Mouse (Mus musculus): Measurements from ENCODE around the gene Serpina9. TPM values are rescaled to one million over a fixed set of nuclear protein-coding genes. Genes with fewer than 3 reads are reported as not detected.

The Serpina9 gene
- 0.01 TPM in 1 of 2 replicates, not detected in the other for polyA plus RNA-seq (2012; rRNA removed)

DNA sequence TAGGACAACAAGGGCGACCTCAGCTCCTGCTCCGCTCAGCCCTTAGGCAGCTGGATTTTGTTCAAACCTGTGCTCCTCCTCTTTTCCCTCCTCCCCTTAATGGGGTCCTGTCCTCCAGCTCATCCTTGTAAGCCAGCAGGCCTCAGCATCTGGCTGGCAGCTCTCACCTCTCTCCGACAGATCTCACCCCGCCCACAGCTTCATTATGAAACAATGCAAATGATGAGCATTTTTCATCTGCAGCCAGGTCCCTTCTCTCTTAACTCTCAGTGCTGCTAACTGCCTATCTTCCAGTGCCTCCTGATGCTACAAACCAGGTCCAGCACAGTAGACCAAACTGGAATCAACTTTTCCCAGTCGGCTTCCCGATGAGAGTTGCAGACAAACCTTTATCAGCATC lies at the start of gene Serpina9:
TSS of gene Serpina9 (minus strand) at position 136 of the 400 bp plus-strand sequence.
- DNase-seq (ENCODE audit: low spot score), result no peak

DNA sequence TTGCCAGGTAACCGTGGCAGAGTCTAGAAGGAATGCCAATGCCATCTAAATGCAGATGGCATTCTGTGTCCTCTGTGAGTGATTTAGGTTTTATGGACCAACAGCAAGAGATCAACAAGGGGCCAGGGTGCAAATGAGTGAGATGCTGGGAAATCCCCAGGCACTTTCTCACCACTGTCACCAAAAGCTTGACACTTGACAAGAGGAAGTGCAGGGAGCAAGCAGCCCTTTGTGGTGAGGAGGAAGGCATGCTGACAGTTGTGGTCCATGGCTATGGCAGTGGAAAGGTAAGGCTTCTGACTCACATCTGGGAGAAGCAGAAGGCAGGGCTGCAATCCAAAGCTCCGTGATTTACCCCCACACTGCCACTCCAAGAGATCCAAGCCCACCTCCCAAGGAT lies 48.3 kb upstream of the Serpina9 start:
- DNase-seq (ENCODE audit: low spot score), result no peak

DNA sequence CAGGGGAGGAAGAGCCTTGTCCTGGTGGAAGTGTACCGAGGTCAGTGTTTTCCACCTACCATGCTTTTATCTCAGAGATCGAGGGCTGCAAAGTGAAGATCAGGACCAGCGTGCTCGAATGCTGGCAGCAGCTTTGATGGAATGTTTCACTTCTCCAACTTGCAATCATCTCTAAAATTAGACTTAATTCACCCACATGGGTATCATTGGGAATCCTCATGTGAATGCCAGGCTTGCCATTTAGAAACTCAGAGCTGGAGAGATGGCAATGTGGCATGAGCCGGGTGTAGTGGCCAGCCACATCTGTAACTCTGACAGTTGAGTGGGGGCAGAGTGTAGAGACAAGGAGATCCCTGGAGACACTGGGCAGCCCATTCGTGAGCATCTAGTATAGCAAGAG lies 46.6 kb upstream of the Serpina9 start:
- DNase-seq (ENCODE audit: low spot score), result no peak

DNA sequence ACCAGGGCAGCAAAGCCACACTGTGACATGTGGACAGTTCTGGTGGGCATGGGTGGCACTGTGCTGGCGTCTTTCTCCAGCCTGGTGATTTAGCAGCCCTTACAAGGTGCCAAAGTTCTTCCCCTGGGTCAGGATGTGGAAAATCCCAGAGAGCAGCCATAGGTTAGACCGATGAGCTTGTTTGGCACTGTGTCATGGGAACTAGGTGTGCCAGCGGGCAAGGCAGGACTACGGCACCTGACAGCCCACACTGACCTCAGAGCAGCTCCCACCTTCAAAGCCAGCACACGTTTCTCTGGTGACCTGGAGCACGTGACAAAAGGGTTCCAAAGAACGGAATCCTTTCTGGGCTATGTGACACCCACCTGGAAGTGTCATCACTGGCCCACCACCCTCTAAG lies 44.0 kb upstream of the Serpina9 start:
- DNase-seq (ENCODE audit: low spot score), result no peak

DNA sequence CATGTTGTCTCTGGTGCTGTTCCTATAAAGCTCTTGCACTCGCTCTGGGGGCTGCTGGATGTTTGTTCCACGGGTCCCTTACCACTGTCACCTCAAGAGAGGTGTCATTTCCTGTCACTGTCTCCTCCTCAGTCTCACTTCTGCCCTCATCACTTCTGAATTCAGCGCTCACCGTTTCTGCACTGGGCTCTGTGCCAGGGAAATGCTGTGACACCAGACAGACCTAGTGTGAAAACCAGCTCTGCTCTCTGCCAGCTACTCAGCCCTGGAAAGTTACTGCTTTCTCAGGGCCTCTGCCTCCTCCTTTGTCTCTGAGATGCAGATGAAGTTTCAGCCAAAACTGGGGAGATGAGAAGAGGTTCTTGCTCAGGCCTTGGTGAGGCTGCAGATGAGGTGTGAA lies 43.5 kb upstream of the Serpina9 start:
- no peak for DNase-seq (ENCODE audit: low spot score)

DNA sequence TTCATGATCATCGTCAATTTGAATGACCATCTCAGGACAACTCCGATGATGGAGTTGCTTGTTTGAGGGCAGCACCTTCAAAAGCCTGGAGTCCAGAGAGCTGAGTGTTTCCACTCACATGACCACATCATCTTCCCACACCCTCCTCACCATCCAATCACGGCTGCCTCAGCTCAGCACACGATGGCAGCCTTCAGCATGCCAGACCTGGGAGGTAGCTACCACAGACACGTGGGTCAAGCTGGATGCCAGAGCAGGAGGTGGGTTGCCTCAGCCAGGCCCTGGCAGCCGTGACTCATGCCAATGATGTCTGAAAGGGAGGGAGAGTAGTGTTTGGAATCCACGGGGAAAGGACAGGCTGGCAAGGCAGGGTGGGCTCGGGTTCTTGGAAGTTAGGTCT lies 42.2 kb upstream of the Serpina9 start:
- no peak for DNase-seq (ENCODE audit: low spot score)

DNA sequence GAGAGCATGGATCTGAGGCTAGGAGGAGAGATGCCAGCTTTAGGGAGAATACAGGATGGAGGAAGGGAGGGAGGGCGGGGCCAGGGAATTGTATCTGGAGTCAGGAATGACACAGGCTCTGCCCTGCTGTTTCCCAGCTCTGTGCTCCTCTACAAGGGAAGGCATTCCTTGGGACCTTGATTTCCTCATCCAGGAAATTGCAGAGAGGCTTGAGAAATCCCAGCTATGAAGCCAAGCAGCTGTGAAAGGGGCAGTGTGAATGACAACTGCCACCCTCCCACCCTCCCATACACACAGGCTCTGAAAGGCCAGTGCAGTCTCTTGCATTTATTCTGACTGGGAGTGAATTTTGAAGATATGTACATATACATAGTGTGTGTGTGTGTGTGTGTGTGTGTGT lies 40.4 kb upstream of the Serpina9 start:
- DNase-seq (ENCODE audit: low spot score), result no peak

DNA sequence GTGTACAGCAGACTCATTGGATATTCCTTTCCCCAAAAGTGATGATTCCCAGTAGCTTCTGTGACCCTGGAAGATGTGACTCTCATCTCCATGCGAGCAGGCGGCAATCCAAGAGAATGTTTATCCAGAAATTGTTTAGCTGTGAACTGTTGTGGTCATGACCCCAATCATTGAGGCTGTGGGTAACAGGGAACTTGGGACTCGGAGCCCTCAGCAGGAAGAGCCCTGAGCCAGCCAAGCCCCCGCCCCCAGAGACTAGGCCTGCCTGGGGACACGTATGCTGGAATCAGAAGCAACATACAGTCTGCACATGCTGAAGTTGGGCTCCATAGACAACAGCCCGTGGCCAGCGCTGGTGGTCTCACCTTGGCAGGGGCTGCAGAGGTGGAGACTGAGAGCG lies 32.2 kb upstream of the Serpina9 start:
- no peak for DNase-seq (ENCODE audit: low spot score)

DNA sequence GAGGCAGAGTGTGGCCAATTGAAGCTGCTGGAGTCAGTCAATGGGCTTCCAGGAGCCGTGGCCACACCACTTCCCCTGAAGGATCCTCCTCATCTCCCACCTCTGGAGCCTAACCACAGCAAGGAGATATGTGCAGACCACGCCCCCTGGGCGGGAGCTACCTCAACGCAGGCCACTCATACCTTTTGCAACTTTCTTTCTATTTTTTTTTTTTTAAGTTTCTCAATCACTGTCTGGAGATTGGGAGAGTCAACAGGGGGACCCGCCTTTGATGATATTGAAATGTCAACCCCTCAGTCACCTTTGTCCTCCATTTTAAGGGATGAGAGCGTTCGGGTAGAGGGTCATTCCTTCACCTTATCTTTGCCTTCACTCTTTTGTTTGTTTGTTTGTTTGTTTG lies 30.8 kb upstream of the Serpina9 start, which contains the start of gene Serpina12:
TSS of gene Serpina12 (minus strand) at position 101 of the 400 bp plus-strand sequence.
- DNase-seq (ENCODE audit: low spot score), result no peak

DNA sequence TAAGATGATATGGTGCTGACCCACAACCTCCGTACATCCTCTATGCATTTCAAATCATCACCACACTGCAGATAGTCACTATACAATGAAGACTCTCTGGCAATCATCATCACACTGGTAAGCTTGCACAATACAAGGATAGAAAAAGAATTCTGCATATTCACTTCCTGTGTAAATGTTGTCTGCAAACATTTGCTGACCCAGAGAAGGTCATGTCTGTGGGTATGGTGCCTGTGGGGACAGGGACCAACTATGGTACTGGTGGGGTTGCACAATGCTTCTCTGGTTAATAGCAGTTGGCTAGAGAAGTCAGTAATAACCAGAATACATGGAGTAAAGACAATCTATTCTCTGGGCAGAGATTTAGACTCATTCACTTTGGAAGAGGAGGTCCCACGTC lies 29.2 kb upstream of the Serpina9 start:
- DNase-seq (ENCODE audit: low spot score), result no peak

DNA sequence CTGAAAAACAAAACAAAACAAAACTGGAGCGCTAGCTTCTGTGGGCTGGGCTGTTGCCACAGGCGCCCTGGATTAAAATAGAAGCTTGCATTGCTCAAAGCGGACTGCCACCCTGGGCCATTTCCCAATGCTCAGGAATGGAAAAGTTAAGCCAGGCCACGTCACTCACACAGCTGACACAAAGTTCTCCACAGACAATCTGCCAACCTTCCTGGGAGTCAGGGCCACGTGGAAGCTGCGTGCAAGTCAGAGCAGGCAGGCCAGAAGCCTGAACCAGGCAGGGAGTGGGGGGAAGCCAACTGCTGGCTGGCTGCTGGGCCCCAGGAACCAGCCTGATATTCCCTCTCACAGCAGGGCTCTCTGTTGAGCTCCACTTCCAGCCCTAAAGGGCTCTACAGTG lies 27.8 kb upstream of the Serpina9 start:
- DNase-seq (ENCODE audit: low spot score), result no peak

DNA sequence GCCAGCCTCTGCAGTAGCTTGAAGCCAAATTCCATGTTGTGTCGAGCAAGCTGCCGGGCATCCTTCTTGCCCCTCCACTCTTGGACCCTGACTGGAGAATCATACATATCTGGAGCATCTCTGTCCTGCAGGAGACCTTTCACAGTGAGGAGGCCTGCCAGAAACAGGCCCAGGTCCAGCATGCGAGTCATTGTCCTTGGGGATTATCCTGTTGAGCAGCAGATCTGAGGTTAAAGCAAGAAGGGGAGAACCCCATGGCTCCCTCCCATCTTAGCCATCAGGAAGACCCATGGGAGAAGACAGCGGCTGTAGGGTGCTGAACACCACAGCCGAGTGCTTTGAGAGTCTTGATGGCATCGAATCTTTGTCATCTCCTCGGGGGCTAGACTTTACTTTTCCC lies 24.6 kb upstream of the Serpina9 start:
- no peak for DNase-seq (ENCODE audit: low spot score)

DNA sequence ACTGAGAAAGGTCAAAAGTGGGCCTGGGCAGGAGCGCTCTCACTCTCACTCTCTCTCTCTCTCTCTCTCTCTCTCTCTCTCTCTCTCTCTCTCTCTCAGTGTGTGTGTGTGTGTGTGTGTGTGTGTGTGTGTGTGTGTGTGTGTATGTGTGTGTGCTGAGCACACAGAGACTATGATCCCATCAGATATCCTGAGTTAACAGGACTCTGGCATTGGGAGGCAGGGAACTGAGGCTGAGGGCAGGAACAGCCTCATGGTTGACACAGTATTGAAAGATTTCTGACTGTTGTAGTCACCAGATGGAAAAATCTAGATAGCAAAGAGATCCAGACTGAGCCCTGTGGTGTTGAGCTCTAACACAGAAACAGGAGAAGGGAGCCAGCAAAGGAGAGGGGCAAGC lies 20.2 kb upstream of the Serpina9 start:
- no peak for DNase-seq (ENCODE audit: low spot score)

DNA sequence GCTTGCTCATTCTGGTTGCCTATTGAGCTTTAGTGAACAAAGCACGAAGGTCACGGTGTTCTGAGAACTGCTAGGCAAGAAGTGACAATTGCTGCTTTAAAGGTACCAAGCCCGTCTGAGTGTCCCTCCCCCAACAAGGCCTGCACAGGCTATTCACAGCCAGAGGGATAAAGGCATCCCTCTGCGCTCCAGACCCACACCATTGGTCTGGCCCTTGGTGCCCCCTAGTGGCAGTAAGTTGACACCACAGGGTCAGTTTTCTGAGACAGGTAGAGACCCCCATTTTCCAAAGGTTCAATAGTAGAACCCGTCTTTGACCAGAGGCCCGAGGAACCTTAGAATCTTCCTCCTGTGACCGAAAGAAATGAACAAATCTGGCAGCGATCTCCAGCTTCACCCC lies 16.4 kb upstream of the Serpina9 start:
- peak; percentile 27 for DNase-seq (ENCODE audit: low spot score)

DNA sequence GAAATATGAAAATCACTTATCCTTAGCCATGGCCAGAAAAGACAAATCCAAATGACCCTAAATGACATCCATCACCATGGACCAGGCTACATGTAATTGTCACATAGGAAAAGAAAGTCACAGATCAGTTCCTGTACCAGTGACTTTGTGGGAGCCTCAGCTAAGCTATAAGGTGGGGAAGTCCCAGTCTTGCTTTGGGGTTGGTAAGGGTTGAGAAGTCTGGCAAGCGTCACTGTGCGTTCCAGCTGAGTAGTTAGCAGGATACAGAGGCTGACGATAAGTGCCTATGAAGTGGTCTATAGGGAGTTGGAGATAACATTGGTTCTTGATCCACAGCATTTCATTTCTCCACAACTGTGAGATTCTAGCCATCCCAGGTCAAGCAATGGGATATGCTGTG lies 1.7 kb upstream of the Serpina9 start:
- DNase-seq (ENCODE audit: low spot score), result no peak

DNA sequence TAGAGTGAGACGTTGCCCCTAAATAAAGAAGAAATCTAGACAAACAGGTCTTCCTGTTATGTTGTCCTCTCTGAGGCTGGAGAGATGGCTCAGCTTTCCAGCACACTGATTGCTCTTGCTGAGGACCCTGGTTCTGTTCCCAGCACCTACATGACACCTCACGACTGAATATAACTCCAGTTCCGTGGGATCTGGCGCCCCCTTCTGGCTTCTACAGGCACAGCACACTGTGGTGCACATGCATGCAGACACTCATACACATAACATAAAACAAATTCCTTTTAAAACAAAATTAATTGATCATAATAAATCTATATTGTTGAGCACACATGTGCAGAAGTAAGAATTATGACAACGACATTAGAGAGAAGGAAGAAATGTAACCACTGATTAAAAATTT lies 8.9 kb downstream of the Serpina9 start:
- DNase-seq (ENCODE audit: low spot score), result no peak

DNA sequence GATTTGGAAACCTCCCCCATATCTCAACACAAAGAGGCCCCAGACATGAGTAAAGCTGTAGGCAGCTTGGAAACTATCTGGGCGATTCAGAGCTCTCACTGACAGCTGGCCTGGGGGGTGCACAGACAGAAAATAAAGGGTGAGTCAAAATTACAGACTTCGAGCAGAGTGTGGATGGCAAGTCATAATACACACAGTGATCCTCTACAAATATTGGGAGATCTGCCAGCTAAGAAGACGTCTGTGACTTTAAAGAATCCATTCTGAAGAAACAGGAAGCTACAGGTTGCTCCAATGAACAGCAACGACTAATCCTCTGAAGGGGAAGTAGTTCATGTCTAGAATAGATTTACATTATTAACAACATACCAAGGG lies 10.3 kb downstream of the Serpina9 start:
- no peak for DNase-seq (ENCODE audit: low spot score)

DNA sequence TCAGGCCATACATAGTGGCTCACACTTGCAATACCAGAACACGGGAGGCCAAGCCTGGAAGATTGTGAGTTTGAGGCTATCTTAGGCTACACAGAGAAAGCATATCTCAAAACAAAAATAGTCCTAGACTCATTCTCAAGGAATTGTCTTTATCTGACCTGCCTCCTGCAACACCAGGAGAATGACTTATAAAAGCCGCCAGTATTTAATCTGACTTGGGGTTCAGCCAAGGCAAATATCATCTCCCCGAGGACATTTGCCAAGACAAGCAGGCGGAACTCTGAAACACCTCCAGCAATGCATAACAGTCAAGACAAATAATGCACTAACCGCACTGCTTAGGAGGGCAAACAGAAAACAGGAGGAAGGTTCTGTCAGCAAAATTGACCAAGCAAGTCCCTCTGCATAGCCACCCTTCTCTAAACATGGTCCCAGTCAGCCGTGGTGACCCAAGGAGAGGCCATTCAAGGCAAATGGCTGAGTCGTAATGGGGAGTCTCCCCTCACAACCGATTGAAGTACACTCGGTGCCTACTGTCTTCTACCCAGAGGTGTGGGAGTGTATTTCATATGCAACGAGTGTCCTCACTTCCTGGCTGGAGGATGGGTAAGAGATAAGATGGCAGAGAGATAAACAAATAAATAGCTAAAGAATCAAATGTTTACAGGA lies 10.9 kb downstream of the Serpina9 start:
- DNase-seq (ENCODE audit: low spot score), result peak; percentile 36

DNA sequence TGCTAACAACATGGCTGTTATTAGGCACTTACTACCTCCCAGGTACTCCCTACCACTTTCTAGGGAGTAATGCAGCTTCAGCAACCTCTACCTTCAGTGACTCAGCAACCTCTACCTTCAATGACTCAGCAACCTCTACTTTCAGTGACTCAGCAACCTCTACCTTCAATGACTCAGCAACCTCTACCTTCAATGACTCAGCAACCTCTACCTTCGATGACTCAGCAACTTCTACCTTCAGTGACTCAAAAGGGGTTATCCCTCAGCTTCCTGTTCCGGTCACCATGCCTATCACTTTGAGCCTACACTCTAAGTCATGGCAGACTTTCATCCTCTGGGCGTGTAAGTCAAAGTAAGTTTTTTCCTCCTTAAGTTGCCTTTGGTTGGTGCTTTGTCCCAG lies 13.0 kb downstream of the Serpina9 start:
- no peak for DNase-seq (ENCODE audit: low spot score)

DNA sequence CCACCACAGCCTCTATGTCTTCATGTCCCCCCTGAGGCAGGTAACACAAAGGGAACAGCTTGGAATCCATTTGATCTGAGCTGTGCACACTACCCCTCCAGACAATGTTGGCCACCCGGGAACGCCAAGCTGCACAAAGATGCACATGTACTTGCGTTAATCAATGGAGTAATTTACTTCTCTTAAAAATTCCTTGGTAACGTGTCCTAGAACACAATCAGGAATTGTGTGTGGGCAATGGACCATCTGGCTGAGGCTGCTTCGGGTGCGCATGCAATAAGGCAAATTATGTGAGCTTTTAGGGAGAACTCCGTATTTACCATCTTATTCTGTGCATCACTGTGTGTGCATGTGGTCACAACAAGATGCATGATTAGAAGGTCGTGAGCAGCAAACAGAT lies 13.9 kb downstream of the Serpina9 start:
- DNase-seq (ENCODE audit: low spot score), result no peak

DNA sequence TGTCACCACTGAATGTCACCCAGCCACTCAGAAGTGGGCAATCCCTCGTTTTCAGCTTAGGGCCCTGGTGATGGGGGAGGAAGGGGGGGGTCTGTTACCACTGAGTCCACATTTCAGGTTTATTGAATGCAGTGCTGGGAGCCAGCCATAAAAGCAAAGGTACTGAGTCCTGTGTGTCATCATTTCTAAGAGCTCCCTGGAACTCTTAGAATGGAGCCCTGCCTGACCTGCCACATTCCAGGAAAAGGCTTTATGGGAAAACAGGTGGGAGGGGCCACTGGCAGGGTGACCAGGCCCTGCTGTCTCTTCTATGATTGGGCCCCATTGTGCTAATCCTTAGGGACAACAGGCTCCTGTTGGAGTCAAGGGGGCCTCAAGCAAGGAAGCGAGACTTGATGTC lies 17.0 kb downstream of the Serpina9 start:
- DNase-seq (ENCODE audit: low spot score), result no peak

DNA sequence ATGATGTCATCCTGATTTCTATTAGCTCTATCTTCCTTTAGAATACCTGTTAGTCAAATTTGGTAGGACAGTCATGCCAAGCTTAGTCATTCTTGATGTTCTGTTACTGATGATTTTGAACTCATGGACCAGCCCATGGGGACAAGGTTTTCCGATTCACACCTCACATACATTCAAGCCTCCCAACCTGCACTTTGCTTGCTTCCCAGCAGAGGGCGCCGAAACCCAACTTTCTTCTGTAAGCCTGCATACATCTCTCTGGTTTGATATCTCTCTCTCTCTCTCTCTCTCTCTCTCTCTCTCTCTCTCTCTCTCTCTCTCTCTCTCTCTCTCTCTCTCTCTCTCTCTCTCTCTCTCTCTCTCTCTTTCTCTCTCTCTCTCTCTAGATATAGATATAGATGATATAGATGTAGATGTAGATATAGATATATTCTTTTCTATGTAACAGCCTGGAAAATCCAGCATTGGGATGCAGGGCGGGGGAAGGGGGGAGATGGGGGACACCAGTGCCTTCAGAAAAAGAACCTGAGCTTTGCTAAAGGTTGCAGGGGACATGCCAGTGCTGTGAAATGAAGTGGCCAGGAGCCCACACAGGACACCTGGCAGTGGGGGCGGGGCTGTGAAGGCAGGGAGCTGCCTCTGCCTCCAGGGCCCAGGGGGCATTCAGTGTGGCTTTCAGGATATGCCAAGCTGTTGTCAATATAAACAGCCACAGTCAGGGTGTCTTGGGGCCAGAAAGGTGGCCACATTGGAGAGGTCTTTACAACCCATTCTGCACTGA lies 18.1 kb downstream of the Serpina9 start:
- DNase-seq (ENCODE audit: low spot score), result peak; percentile 35

DNA sequence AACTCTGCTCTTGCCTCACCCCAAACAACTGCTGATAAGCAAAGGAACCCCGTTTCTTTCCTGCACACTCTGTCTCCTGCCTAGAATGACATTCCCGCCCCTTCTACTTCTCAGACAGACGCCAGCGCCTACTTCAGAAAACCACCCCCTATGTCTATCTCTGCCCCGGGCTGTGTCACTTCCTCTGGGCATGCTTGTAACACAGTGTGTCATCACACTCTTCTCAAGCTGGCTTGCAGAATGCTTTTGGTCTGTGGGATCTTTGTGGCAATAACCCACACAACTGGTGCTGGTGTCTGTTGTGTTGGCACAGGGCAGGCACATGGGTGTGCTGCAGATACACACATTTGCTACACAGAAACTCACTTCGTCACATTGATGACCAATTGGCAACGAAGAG lies 20.6 kb downstream of the Serpina9 start:
- no peak for DNase-seq (ENCODE audit: low spot score)

DNA sequence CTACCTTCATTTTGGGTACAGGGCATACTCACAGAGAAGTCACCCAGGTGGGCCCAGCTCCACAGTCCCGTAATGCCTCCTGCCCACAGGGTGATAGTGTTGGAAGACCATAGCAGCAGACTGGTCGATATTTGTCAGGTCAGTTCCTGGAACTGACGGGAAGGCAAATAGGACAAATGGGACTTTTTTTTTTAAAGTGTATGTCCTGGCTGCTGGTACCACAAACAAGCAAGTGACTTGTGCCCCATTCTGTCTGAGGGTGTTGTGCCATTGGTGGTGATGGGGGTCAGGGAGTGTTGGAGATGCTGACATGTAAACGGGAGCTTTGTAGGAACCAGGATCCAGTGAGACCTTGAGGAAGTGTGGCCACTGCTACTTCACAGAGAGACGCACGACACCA lies 23.7 kb downstream of the Serpina9 start, which contains the start of gene Serpina11:
TSS of gene Serpina11 (minus strand) at position 101 of the 400 bp plus-strand sequence.
- no peak for DNase-seq (ENCODE audit: low spot score)

Measured in urinary bladder, adult 2 months (tissue).